Mouse (Mus musculus) midbrain, embryonic 12.5 days (tissue): ENCODE measurements around the gene Gm11541. TPM values are rescaled to one million over a fixed set of nuclear protein-coding genes. Genes with fewer than 3 reads are reported as not detected.
"Not testable (repeated sequence)": the region's sequence is repeated elsewhere in the genome, so short reads cannot be mapped to it uniquely, and the experiment has no call there.

ENCODE experiments used
- ATAC-seq: fragments of 200-750 bp; cut with Nextera tagmentation; 2 replicates; pipeline ENCODE4 v1.8.0; 2017; ENCODE audit warnings: low read depth, moderate TSS enrichment, moderate library complexity; ENCODE audit not compliant: low FRiP score
- H3K27ac ChIP-seq: fragments of 300-500 bp; sonication (generic); replicated peaks from 2 replicates; pipeline ENCODE4 v1.5.1; 2016; ENCODE audit warnings: mild to moderate bottlenecking
- H3K27me3 ChIP-seq: fragments of 300-500 bp; sonication (generic); 2 replicates; pipeline ENCODE4 v1.6.1; 2016; ENCODE audit warnings: mild to moderate bottlenecking
- H3K36me3 ChIP-seq: fragments of 300-500 bp; sonication (generic); 2 replicates; pipeline ENCODE4 v1.6.1; 2016
- H3K4me1 ChIP-seq: fragments of 300-500 bp; sonication (generic); 2 replicates; pipeline ENCODE4 v1.6.1; 2016
- H3K4me2 ChIP-seq: fragments of 300-500 bp; sonication (generic); replicated peaks from 2 replicates; pipeline ENCODE4 v1.6.1; 2016; ENCODE audit warnings: mild to moderate bottlenecking, moderate library complexity
- H3K4me3 ChIP-seq: fragments of 300-500 bp; sonication (generic); 2 replicates; pipeline ENCODE4 v1.5.1; 2016; ENCODE audit warnings: mild to moderate bottlenecking
- H3K9ac ChIP-seq: fragments of 300-500 bp; sonication (generic); replicated peaks from 2 replicates; pipeline ENCODE4 v1.6.1; 2016; ENCODE audit warnings: mild to moderate bottlenecking, moderate library complexity
- H3K9me3 ChIP-seq: fragments of 300-500 bp; sonication (generic); 2 replicates; pipeline ENCODE4 v1.6.1; 2016; ENCODE audit warnings: mild to moderate bottlenecking
- WGBS: fragments of 180-500 bp; shearing (Covaris S2); methylation state at CpG from one replicate; pipeline ENCODE4 v1.1.7; 2016; 5-methylcytosine and 5-hydroxymethylcytosine counted together
- polyA plus RNA-seq: library from polyadenylated mRNA; unstranded; fragments of >200 nt; fragmentation: Nextera tagmentation; extraction: Ambion mirVana; gene quantifications from 2 replicates; pipeline ENCODE4 v1.2.1, GENCODE M21; 2016

Gene Gm11541
- polyA plus RNA-seq, 1 experiment from 2014 or later: not detected

GRCm38 (mm10) chr11:94652973-94653372 lies 51.3 kb downstream of the Gm11541 start:
- Histone ChIP-seq H3K27me3 (no peaks in the 10 kb centered on the region), H3K36me3 (peaks cover 31% of the 10 kb centered on the region), H3K4me3 (peak overlapping the region; percentile 70), H3K4me2 (peak overlapping the region; percentile 86), H3K9me3 (no peaks in the 10 kb centered on the region), H3K9ac (0 out of 2 replicates have a peak overlapping the region, but pooled peaks have one; percentile 70), H3K27ac (no peak overlapping the region), H3K4me1 (peaks cover 16% of the 10 kb centered on the region)
- 46% methylated on average over 8 of the region's 8 CpGs for WGBS
- ATAC-seq: no peak

DNA sequence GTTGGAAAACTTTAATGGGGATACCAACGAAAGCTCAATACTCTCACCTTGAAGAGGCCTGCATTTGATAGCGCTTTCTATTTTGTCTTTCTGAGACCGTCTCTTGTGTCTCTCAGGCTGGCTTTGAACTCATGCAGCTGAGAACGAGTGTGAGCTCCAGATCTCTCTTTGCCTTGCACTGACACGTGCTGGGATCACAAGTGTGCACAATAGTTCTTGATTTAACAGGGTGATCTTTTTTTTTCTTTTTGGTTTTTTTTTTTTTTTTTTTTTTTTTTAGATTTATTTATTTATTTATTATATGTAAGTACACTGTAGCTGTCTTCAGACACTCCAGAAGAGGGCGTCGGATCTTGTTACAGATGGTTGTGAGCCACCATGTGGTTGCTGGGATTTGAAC lies 53.1 kb downstream of the Gm11541 start:
- not testable (repeated sequence) for H3K9ac ChIP-seq, H3K27me3 ChIP-seq, H3K4me3 ChIP-seq, H3K4me2 ChIP-seq, H3K27ac ChIP-seq, ATAC-seq, H3K9me3 ChIP-seq
- H3K36me3 ChIP-seq: peaks cover 34% of the 10 kb centered on the region
- WGBS: 94% methylated on average over 5 of the region's 7 CpGs
- peaks cover 16% of the 10 kb centered on the region for H3K4me1 ChIP-seq

DNA sequence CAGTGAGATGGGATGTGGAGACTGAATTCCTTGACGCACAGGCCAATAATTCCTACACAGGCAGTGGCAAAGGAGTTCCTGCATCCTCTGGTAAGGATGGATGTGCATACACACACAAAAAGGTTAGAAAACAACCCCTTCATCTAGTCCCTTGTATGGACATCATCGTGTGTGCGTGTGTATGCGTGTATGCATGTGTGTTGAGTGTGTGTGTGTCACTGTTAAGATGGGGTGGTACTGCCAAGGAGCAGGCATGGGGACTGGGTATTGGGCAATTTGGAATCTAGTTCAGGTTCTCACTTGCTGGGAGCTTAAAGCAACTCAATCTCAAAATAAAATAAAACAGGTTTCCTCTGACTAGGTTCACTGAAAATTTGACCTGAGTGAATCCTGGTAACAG lies 57.8 kb downstream of the Gm11541 start:
- Histone ChIP-seq H3K27me3 (no peaks in the 10 kb centered on the region), H3K9ac (no peak overlapping the region), H3K27ac (no peak overlapping the region), H3K4me1 (no peaks in the 10 kb centered on the region), H3K36me3 (peaks cover 81% of the 10 kb centered on the region), H3K9me3 (no peaks in the 10 kb centered on the region), H3K4me3 (no peak overlapping the region), H3K4me2 (no peak overlapping the region)
- 92% methylated on average over 4 of the region's 4 CpGs for WGBS
- ATAC-seq: no peak

Other genes starting within 250 kb of the Gm11541 start
- gene Cacna1g, start 230.3 kb downstream of the Gm11541 start, polyA plus RNA-seq: 16.2 and 16.5 TPM in 2 replicates
- 0.36 TPM in 1 of 2 replicates, not detected in the other for gene Spata20, start 218.3 kb downstream of the Gm11541 start, polyA plus RNA-seq
- 0.47 and 0.68 TPM in 2 replicates for gene Epn3, start 204.5 kb downstream of the Gm11541 start, polyA plus RNA-seq
- gene Mycbpap, start 182.8 kb downstream of the Gm11541 start, polyA plus RNA-seq: 2.9 and 4.9 TPM in 2 replicates
- gene Rsad1, start 155.2 kb downstream of the Gm11541 start, polyA plus RNA-seq: 4.3 and 5.4 TPM in 2 replicates
- gene Chad, start 139.5 kb downstream of the Gm11541 start, polyA plus RNA-seq: 0.31 and 0.45 TPM in 2 replicates
- gene Acsf2, start 102.6 kb downstream of the Gm11541 start, polyA plus RNA-seq: 3.1 and 3.7 TPM in 2 replicates
- 215 and 222 TPM in 2 replicates for gene Lrrc59, start 74.7 kb downstream of the Gm11541 start, polyA plus RNA-seq
- 130 and 131 TPM in 2 replicates for gene Mrpl27, start 50.7 kb downstream of the Gm11541 start, polyA plus RNA-seq
- 32.9 and 33.5 TPM in 2 replicates for gene Eme1, start 50.5 kb downstream of the Gm11541 start, polyA plus RNA-seq
- 17.2 and 18.8 TPM in 2 replicates for gene Xylt2, start 27.0 kb downstream of the Gm11541 start, polyA plus RNA-seq
- gene Cdc34b, start 37.3 kb upstream of the Gm11541 start, polyA plus RNA-seq: 0.15 and 0.20 TPM in 2 replicates
- not detected in 2 replicates for gene Tmem92, start 78.2 kb upstream of the Gm11541 start, polyA plus RNA-seq
- 405 and 569 TPM in 2 replicates for gene Col1a1, start 231.7 kb upstream of the Gm11541 start, polyA plus RNA-seq